Mouse (Mus musculus) kidney, adult 2 months (tissue): Measurements from ENCODE around the gene Krt88. TPM values are rescaled to one million over a fixed set of nuclear protein-coding genes. Genes with fewer than 3 reads are reported as not detected.

Experiments used
- DNase-seq: peaks from one replicate; pipeline ENCODE4 v3.0.0; 2021
- H3K27ac ChIP-seq: fragments of 200-500 bp; 2 replicates; pipeline ENCODE4 v1.5.1; 2012; ENCODE audit warnings: low read depth, low read length, control low read depth, inconsistent platforms; ENCODE audit not compliant: insufficient read depth
- H3K27me3 ChIP-seq: fragments of 200-500 bp; replicated peaks from 2 replicates; pipeline ENCODE4 v1.6.1; 2012; ENCODE audit warnings: mild to moderate bottlenecking, moderate library complexity, low read length, inconsistent platforms; ENCODE audit not compliant: control insufficient read depth, insufficient read depth
- H3K36me3 ChIP-seq: fragments of 200-500 bp; 2 replicates; pipeline ENCODE4 v1.6.1; 2012; ENCODE audit warnings: mild to moderate bottlenecking, moderate library complexity, low read length, inconsistent platforms; ENCODE audit not compliant: control insufficient read depth, insufficient read depth
- H3K4me1 ChIP-seq: fragments of 200-500 bp; 2 replicates; pipeline ENCODE4 v1.6.1; 2011; ENCODE audit warnings: low read length; ENCODE audit not compliant: control insufficient read depth, insufficient read depth
- H3K4me3 ChIP-seq: fragments of 200-500 bp; 2 replicates; pipeline ENCODE4 v1.5.1; 2011; ENCODE audit warnings: mild to moderate bottlenecking, low read depth, low read length, control low read depth; ENCODE audit not compliant: insufficient read depth
- CTCF ChIP-seq: fragments of 200-500 bp; conservative IDR thresholded peaks from 2 replicates; pipeline ENCODE4 v1.5.1; 2011; ENCODE audit warnings: low read depth, mild to moderate bottlenecking, control low read depth, low read length, moderate library complexity, mixed read lengths; ENCODE audit not compliant: insufficient read depth, insufficient read length
- POLR2A ChIP-seq: fragments of 200-500 bp; IDR thresholded peaks from one replicate; pipeline ENCODE4 v1.6.1; 2011; ENCODE audit warnings: low read depth, low read length, control low read depth
- WGBS: fragments of 180-500 bp; shearing (Covaris S2); methylation state at CpG from one replicate; pipeline ENCODE4 v1.1.7; 2018; 5-methylcytosine and 5-hydroxymethylcytosine counted together
- polyA plus RNA-seq: library from polyadenylated mRNA; depleted of rRNA; stranded (reverse); fragments of >200 nt; gene quantifications from 2 replicates; pipeline ENCODE4 v1.2.3, GENCODE M21; 2012

Gene Krt88
- polyA plus RNA-seq, 1 experiment = not detected

GRCm38 (mm10) chr15:101472952-101473528, 25.5 kb downstream of the Krt88 start, which contains the start of gene Krt86:
Gene Krt86 (plus strand): TSS chr15:101473478.
- 13% methylated on average over 10 of the region's 10 CpGs for WGBS
- no peak for TF ChIP-seq CTCF
- TF ChIP-seq POLR2A = no peak
- Histone ChIP-seq H3K27me3 (no peaks in the 10 kb centered on the region), H3K4me3 (no peak within 1 kb of the TSS), H3K4me1 (no peaks in the 10 kb centered on the region), H3K36me3 (no peaks in the 10 kb centered on the region), H3K27ac (no peak within 1 kb of the TSS)
- no peak for DNase-seq

- 8% methylated on average over 31 of the region's 31 CpGs for WGBS
- Histone ChIP-seq H3K27me3 (no peaks in the 10 kb centered on the region), H3K27ac (no peak overlapping the region), H3K4me1 (no peaks in the 10 kb centered on the region), H3K4me3 (no peak overlapping the region), H3K36me3 (no peaks in the 10 kb centered on the region)
- TF ChIP-seq POLR2A (no peak), CTCF (no peak; the same call in 1 of the 2 replicates)
- peak; percentile 21 for DNase-seq
Measured at GRCm38 (mm10) chr15:101479007-101479665, 31.6 kb downstream of the Krt88 start.

GRCm38 (mm10) chr15:101479666-101480060, 32.1 kb downstream of the Krt88 start:
- no peaks in the 10 kb centered on the region for H3K27me3 ChIP-seq
- no peaks in the 10 kb centered on the region for H3K36me3 ChIP-seq
- 24% methylated on average over 11 of the region's 11 CpGs for WGBS
- no peak overlapping the region for H3K4me3 ChIP-seq
- no peak for DNase-seq
- no peak overlapping the region for H3K27ac ChIP-seq
- TF ChIP-seq POLR2A (no peak), CTCF (no peak)
- no peaks in the 10 kb centered on the region for H3K4me1 ChIP-seq

GRCm38 (mm10) chr15:101482056-101482455, 34.5 kb downstream of the Krt88 start:
- no peaks in the 10 kb centered on the region for H3K36me3 ChIP-seq
- H3K27ac ChIP-seq = no peak overlapping the region
- no peaks in the 10 kb centered on the region for H3K27me3 ChIP-seq
- no peaks in the 10 kb centered on the region for H3K4me1 ChIP-seq
- H3K4me3 ChIP-seq = no peak overlapping the region
- TF ChIP-seq POLR2A (no peak), CTCF (no peak)
- no peak for DNase-seq
- 67% methylated on average over 4 of the region's 4 CpGs for WGBS

- H3K4me3 ChIP-seq = no peak overlapping the region
- no peak for DNase-seq
- no peaks in the 10 kb centered on the region for H3K4me1 ChIP-seq
- no peaks in the 10 kb centered on the region for H3K27me3 ChIP-seq
- WGBS = 72% methylated on average over 1 of the region's 1 CpGs
- TF ChIP-seq CTCF (no peak), POLR2A (no peak)
- H3K27ac ChIP-seq = no peak overlapping the region
- no peaks in the 10 kb centered on the region for H3K36me3 ChIP-seq
Measured at GRCm38 (mm10) chr15:101483646-101484045, 36.1 kb downstream of the Krt88 start.

- H3K4me3 ChIP-seq = no peak overlapping the region
- H3K27me3 ChIP-seq = no peaks in the 10 kb centered on the region
- 88% methylated on average over 1 of the region's 1 CpGs for WGBS
- DNase-seq = no peak
- H3K36me3 ChIP-seq = no peaks in the 10 kb centered on the region
- no peak overlapping the region for H3K27ac ChIP-seq
- TF ChIP-seq POLR2A (no peak), CTCF (no peak)
- no peaks in the 10 kb centered on the region for H3K4me1 ChIP-seq
Measured at GRCm38 (mm10) chr15:101484939-101485338, 37.4 kb downstream of the Krt88 start.

- no peak overlapping the region for H3K4me3 ChIP-seq
- H3K27me3 ChIP-seq = no peaks in the 10 kb centered on the region
- WGBS = 83% methylated on average over 11 of the region's 11 CpGs
- no peaks in the 10 kb centered on the region for H3K36me3 ChIP-seq
- no peak for DNase-seq
- TF ChIP-seq POLR2A (no peak), CTCF (no peak)
- H3K4me1 ChIP-seq = no peaks in the 10 kb centered on the region
- no peak overlapping the region for H3K27ac ChIP-seq
Measured at GRCm38 (mm10) chr15:101485911-101486635, 38.5 kb downstream of the Krt88 start.
